Mouse (Mus musculus): ENCODE data around the gene Prkce. TPM values are rescaled to one million over a fixed set of nuclear protein-coding genes. Genes with fewer than 3 reads are reported as not detected.

Gene Prkce
- polyA plus RNA-seq, 1 experiment from 2014 or later: 11.0 TPM

DNA sequence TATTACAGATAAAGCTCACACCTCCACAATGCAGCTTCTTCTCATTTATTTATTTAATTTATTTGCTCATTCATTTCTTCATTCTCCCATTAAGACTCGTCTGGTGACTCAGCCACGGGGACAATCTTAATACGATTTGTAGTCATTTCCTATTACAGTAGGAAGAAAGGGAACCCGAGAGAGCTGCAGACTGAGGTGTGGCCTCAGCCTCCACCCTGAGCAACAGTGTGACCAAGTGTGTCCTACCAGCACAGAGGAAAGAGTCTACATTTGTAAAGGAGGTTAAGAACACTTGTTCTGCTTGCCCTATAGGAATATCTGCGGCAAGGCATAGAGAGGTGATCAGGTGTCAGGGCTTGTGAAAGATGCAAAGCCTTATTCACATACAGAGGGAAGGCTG, 155.3 kb downstream of the Prkce start:
- ATAC-seq (ENCODE audit: low FRiP score): no peak
- no peak overlapping the region for H3K27ac ChIP-seq
- WGBS: 78% methylated on average over 5 of the region's 5 CpGs

GRCm38 (mm10) chr17:86323310-86323709, 155.7 kb downstream of the Prkce start:
- Histone ChIP-seq H3K36me3 (no peaks in the 10 kb centered on the region), H3K9me3 (replicated peaks) (no peaks in the 10 kb centered on the region), H3K4me1 (peaks cover 19% of the 10 kb centered on the region), H3K27ac (0 out of 2 replicates have a peak overlapping the region, but pooled peaks have one; percentile 23), H3K27me3 (no peaks in the 10 kb centered on the region), H3K4me3 (no peak overlapping the region), H3K4me2 (replicated peaks) (no peak overlapping the region), H3K9ac (no peak overlapping the region)
- 61% methylated on average over 4 of the region's 4 CpGs for WGBS
- no peak for ATAC-seq (ENCODE audit: low FRiP score)

More for the DNA sequence above, 155.3 kb downstream of the Prkce start:
- Histone ChIP-seq H3K4me3 (no peak overlapping the region), H3K36me3 (no peaks in the 10 kb centered on the region), H3K4me1 (peaks cover 19% of the 10 kb centered on the region), H3K9me3 (replicated peaks) (no peaks in the 10 kb centered on the region), H3K4me2 (replicated peaks) (no peak overlapping the region), H3K9ac (no peak overlapping the region), H3K27me3 (no peaks in the 10 kb centered on the region)

GRCm38 (mm10) chr17:86323909-86324686, 156.5 kb downstream of the Prkce start:
- Histone ChIP-seq H3K27me3 (no peaks in the 10 kb centered on the region), H3K4me1 (peaks cover 26% of the 10 kb centered on the region), H3K4me3 (no peak overlapping the region), H3K9ac (no peak overlapping the region), H3K27ac (peak overlapping the region; percentile 53; the same call in 1 of the 2 replicates), H3K9me3 (replicated peaks) (no peaks in the 10 kb centered on the region), H3K4me2 (replicated peaks) (no peak overlapping the region), H3K36me3 (no peaks in the 10 kb centered on the region)
- ATAC-seq (ENCODE audit: low FRiP score): peak; percentile 32; the same call in 1 of the 2 replicates
- WGBS: 44% methylated on average over 6 of the region's 6 CpGs

DNA sequence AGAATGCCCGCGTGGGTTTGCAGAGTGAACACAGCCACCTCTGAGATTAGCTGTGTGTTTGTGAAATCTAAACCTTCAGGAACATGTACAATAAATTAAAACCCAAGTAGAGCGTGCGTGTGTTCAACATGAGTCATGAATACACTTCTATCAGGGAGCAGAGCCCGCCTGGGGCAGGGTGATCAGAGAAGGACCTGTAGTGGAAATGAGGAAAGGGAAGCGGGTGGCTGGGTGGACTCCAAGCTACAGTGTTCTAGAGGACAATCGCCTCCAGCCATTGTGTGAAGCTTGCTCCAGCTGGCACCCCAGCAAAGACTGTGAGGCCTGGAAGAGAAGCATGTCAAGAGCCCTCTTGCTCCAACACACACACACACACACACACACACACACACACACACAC, 157.2 kb downstream of the Prkce start:
- ATAC-seq (ENCODE audit: low FRiP score): no peak
- WGBS: 80% methylated on average over 7 of the region's 7 CpGs
- Histone ChIP-seq H3K27me3 (no peaks in the 10 kb centered on the region), H3K36me3 (no peaks in the 10 kb centered on the region), H3K4me2 (replicated peaks) (no peak overlapping the region), H3K9ac (no peak overlapping the region), H3K4me3 (no peak overlapping the region), H3K4me1 (peaks cover 33% of the 10 kb centered on the region), H3K27ac (peak overlapping the region; percentile 53), H3K9me3 (replicated peaks) (no peaks in the 10 kb centered on the region)

GRCm38 (mm10) chr17:86325317-86325716, 157.7 kb downstream of the Prkce start:
- 86% methylated on average over 10 of the region's 10 CpGs for WGBS
- H3K4me2 ChIP-seq (replicated peaks): no peak overlapping the region
- no peak for ATAC-seq (ENCODE audit: low FRiP score)
- H3K27me3 ChIP-seq: no peaks in the 10 kb centered on the region
- H3K27ac ChIP-seq: peak overlapping the region; percentile 53; the same call in 1 of the 2 replicates
- H3K4me1 ChIP-seq: peaks cover 38% of the 10 kb centered on the region
- H3K4me3 ChIP-seq: no peak overlapping the region
- H3K36me3 ChIP-seq: no peaks in the 10 kb centered on the region
- no peak overlapping the region for H3K9ac ChIP-seq
- H3K9me3 ChIP-seq (replicated peaks): no peaks in the 10 kb centered on the region

GRCm38 (mm10) chr17:86327958-86328357, 160.4 kb downstream of the Prkce start:
- Histone ChIP-seq H3K4me2 (replicated peaks) (no peak overlapping the region), H3K36me3 (no peaks in the 10 kb centered on the region), H3K27ac (no peak overlapping the region), H3K9me3 (replicated peaks) (no peaks in the 10 kb centered on the region), H3K27me3 (no peaks in the 10 kb centered on the region), H3K9ac (no peak overlapping the region), H3K4me3 (no peak overlapping the region), H3K4me1 (peaks cover 48% of the 10 kb centered on the region)
- no peak for ATAC-seq (ENCODE audit: low FRiP score)
- 66% methylated on average over 4 of the region's 4 CpGs for WGBS

DNA sequence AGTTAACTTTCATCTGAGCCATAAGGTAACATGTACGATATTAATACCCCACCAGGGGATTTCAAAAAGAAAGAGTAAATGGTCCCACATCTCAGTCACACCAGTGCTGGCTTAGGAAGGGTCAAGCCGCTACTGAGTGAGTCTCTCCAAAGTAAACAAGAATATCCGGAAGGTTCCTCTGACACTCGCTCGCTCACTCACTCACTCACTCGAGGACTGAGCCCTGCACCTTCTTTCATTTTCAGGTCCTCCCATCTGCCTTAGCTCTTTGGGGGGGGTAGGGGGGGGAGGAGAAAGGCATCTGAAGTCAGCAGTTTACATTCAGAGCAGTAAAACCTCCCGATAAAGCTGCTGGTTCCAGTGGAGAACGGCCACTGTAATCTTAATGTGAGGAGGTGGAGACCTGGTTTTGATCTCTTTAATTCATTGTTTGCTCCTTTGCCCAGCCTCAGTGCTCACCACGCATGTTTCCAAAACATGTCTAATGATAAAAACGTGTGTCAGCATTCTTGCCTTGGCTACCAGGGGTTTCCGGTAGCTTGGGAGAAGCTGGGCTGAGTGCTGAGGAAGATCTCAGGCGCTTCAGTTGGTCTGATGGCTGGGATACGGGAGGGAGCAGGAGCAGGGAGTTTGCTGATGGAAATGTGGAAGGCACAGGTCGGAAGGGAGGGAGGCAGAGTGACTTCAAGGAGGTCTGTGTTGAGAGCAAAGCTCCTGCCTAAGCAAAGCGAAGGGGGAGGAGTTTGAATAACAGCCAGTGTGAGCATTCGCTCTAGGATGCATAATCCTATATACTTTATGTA, 161.9 kb downstream of the Prkce start:
- no peaks in the 10 kb centered on the region for H3K9me3 ChIP-seq (replicated peaks)
- H3K4me2 ChIP-seq (replicated peaks): peak overlapping the region; percentile 24
- 39% methylated on average over 16 of the region's 16 CpGs for WGBS
- peak overlapping the region; percentile 50; the same call in 1 of the 2 replicates for H3K27ac ChIP-seq
- H3K27me3 ChIP-seq: no peaks in the 10 kb centered on the region
- no peak for ATAC-seq (ENCODE audit: low FRiP score)
- peaks cover 34% of the 10 kb centered on the region for H3K4me1 ChIP-seq
- H3K9ac ChIP-seq: no peak overlapping the region
- H3K36me3 ChIP-seq: no peaks in the 10 kb centered on the region
- no peak overlapping the region for H3K4me3 ChIP-seq

DNA sequence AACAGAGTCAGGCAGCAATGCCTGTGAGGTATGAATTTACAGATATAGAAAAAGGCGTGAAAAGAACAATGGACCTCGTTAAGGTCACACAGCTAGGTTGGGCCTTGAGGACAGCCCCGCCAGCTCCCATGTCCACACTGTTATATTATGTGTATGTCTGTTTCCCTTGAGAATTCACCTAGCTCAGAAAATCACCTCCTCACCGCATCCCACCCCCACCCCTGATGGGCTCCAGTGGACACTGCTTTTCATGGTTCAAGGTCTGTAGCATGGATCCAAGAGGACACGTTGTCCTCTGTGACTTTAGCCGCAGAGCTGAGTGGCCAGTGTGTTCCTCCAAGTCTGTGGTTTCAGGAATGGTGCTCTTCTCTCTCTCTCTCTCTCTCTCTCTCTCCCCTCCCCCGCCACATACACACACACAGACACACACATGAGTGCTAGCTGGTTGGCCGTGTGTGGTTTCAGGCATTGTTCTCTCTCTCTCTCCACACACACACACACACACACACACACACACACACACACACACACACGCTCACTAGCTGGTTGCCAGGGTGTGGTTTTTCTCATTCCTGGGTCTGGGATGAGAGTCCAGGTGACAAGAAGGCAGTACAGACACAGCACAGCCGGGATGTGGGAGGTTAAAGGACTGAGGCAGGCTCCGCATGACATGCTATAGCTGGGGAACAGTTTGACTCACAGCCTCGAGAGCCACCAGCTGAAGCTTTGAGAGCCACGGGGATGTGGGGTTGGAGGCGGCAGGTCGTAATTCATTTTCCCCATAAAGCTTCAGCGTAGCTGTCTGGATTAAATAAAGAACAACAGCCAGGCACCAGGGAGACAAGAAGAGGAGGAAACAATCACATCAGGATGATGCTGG, 162.7 kb downstream of the Prkce start:
- Histone ChIP-seq H3K4me2 (replicated peaks) (0 out of 2 replicates have a peak overlapping the region, but pooled peaks have one; percentile 6), H3K4me1 (peaks cover 31% of the 10 kb centered on the region), H3K36me3 (no peaks in the 10 kb centered on the region), H3K4me3 (no peak overlapping the region), H3K9me3 (replicated peaks) (no peaks in the 10 kb centered on the region), H3K9ac (no peak overlapping the region; the same call in 1 of the 2 replicates), H3K27me3 (no peaks in the 10 kb centered on the region), H3K27ac (peak overlapping the region; percentile 50)
- peak; percentile 42; the same call in 1 of the 2 replicates for ATAC-seq (ENCODE audit: low FRiP score)
- 44% methylated on average over 16 of the region's 16 CpGs for WGBS

DNA sequence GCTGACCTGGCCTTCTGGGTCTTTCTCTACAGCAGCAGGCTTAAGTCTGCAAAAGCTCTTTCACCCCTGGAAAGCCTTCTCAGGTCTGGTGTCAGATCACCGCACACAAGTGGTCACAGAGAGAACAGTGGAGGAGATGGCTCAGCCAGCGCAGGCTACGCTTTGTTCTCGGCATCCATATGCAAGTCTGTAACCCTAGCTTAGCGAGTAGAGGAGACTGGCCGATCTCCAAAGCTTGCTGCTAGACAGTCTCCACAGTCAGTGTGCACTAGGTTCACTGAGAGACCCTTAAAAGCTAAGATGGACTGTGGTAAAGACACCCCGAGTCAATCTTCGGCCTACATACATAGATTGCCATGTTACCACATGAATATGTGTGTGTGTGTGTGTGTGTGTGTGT, 164.2 kb downstream of the Prkce start:
- no peak overlapping the region for H3K27ac ChIP-seq
- 78% methylated on average over 8 of the region's 8 CpGs for WGBS
- ATAC-seq (ENCODE audit: low FRiP score): no peak

GRCm38 (mm10) chr17:86334990-86335389, 167.4 kb downstream of the Prkce start:
- no peak overlapping the region for H3K4me3 ChIP-seq

More for the DNA sequence above, 164.2 kb downstream of the Prkce start:
- no peaks in the 10 kb centered on the region for H3K27me3 ChIP-seq
- no peak overlapping the region for H3K4me3 ChIP-seq
- no peak overlapping the region for H3K9ac ChIP-seq
- no peak overlapping the region for H3K4me2 ChIP-seq (replicated peaks)
- H3K36me3 ChIP-seq: no peaks in the 10 kb centered on the region
- no peaks in the 10 kb centered on the region for H3K9me3 ChIP-seq (replicated peaks)
- H3K4me1 ChIP-seq: peaks cover 36% of the 10 kb centered on the region

DNA sequence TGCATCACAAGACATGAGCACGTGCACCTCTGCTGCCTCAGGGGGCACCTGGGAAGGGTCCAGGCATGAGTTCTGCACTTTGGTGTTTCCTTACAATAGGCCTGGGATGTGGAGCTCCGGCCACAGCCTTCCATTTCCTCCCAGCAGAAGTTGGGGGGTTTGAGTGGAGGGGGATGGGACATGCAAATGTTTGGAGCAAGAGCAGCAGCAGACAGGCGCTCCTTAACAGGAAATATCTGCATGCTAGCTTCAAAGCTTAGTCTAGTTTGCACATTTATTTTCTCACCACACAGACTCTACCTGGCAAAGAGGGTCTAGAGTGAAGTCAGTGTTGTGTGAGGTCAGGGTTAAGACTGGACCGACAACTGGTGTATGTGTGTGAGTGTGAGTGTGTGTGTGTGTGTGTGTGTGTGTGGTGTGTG, 169.1 kb downstream of the Prkce start:
- Histone ChIP-seq H3K27ac (no peak overlapping the region), H3K36me3 (no peaks in the 10 kb centered on the region), H3K4me1 (0 out of 2 replicates have a peak, but pooled peaks cover 6% of the 10 kb centered on the region), H3K4me2 (replicated peaks) (no peak overlapping the region), H3K9ac (no peak overlapping the region), H3K9me3 (replicated peaks) (no peaks in the 10 kb centered on the region), H3K27me3 (no peaks in the 10 kb centered on the region), H3K4me3 (no peak overlapping the region)
- WGBS: 70% methylated on average over 4 of the region's 4 CpGs
- no peak for ATAC-seq (ENCODE audit: low FRiP score)

More at GRCm38 (mm10) chr17:86334990-86335389, 167.4 kb downstream of the Prkce start:
- Histone ChIP-seq H3K27ac (no peak overlapping the region), H3K4me2 (replicated peaks) (no peak overlapping the region), H3K27me3 (no peaks in the 10 kb centered on the region), H3K4me1 (peaks cover 20% of the 10 kb centered on the region), H3K9me3 (replicated peaks) (no peaks in the 10 kb centered on the region), H3K36me3 (no peaks in the 10 kb centered on the region), H3K9ac (no peak overlapping the region)
- WGBS: 83% methylated on average over 4 of the region's 4 CpGs
- no peak for ATAC-seq (ENCODE audit: low FRiP score)
